In the genomic region with DNA sequence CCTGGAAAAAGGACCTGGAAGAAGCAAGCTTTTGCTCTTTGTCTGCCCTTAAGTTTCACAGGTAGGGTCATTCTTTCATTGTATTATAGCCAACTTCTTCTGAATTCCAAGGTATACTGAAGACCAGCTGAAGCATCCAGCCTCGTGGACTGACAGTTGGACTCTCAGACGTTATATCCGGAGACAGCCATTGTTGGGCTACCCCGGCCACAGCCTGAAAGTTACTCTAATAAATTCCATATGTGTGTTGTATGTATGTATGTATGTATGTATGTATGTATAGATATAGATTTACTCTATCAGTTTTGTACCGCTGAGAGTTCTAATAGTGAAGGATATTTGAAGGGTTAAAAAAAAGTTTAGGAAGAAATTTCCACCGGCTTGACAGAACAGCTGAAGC, we compare ENCODE assay signal across 7 mouse cellular contexts. TPM values are rescaled to one million over a fixed set of nuclear protein-coding genes. Genes with fewer than 3 reads are reported as not detected.
DNase-seq lines count a peak whose midpoint lies in the region; ATAC-seq and TF ChIP-seq lines count a peak whose summit lies in the region.

No protein-coding gene starts in this region.

- DNase-seq in lung, embryonic 14.5 days: no peak
- no peak for DNase-seq in lung, postnatal 25 days (ENCODE audit: low spot score)
- DNase-seq in forebrain, embryonic 11.5 days (ENCODE audit: low spot score): no peak
- no peak for DNase-seq in adrenal gland, postnatal 10 days

- peaks cover 8% of the 10 kb centered on the region for H3K4me1 ChIP-seq in lung, embryonic 14.5 days (ENCODE audit: insufficient read depth)
- H3K4me1 ChIP-seq in forebrain, embryonic 11.5 days (replicated peaks; ENCODE audit: control insufficient read depth, insufficient read depth, low read length): peaks cover 14% of the 10 kb centered on the region
- peaks cover 17% of the 10 kb centered on the region for H3K4me1 ChIP-seq in limb, embryonic 13.5 days
- peaks cover 13% of the 10 kb centered on the region for H3K4me1 ChIP-seq in stomach, embryonic 14.5 days (ENCODE audit: control insufficient read depth, insufficient read depth, low read length)

- no peak for TF ChIP-seq CTCF in lung, embryonic 14.5 days (IDR thresholded peaks at IDR 0.05; ENCODE audit: low read depth)

- peaks cover 5% of the 10 kb centered on the region; the same call in 1 of the 2 replicates for H3K36me3 ChIP-seq in lung, embryonic 14.5 days (ENCODE audit: insufficient read depth)
- H3K36me3 ChIP-seq in forebrain, embryonic 11.5 days (ENCODE audit: control insufficient read depth, insufficient read depth, low read length): no peaks in the 10 kb centered on the region
- H3K36me3 ChIP-seq in limb, embryonic 13.5 days: peaks cover 15% of the 10 kb centered on the region
- peaks cover 3% of the 10 kb centered on the region; the same call in 1 of the 2 replicates for H3K36me3 ChIP-seq in stomach, embryonic 14.5 days (ENCODE audit: control insufficient read depth, insufficient read depth, low read length)

- H3K27me3 ChIP-seq in lung, embryonic 14.5 days (ENCODE audit: insufficient read depth, low read length): no peaks in the 10 kb centered on the region
- H3K27me3 ChIP-seq in forebrain, embryonic 11.5 days (ENCODE audit: control insufficient read depth, insufficient read depth, low read length): no peaks in the 10 kb centered on the region
- H3K27me3 ChIP-seq in limb, embryonic 13.5 days: no peaks in the 10 kb centered on the region
- H3K27me3 ChIP-seq in stomach, embryonic 14.5 days (ENCODE audit: control insufficient read depth, insufficient read depth, low read length): no peaks in the 10 kb centered on the region

- H3K4me2 ChIP-seq in lung, embryonic 14.5 days: peak overlapping the region; percentile 66
- peak overlapping the region; percentile 53; the same call in 1 of the 2 replicates for H3K4me2 ChIP-seq in forebrain, embryonic 11.5 days (ENCODE audit: low read depth, low read length, severe bottlenecking)
- H3K4me2 ChIP-seq in limb, embryonic 13.5 days (replicated peaks): peak overlapping the region; percentile 86
- H3K4me2 ChIP-seq in stomach, embryonic 14.5 days (replicated peaks; ENCODE audit: low read depth, low read length): peak overlapping the region; percentile 44

- H3K4me3 ChIP-seq in lung, embryonic 14.5 days (ENCODE audit: low read depth, low read length): peak overlapping the region; percentile 88
- H3K4me3 ChIP-seq in forebrain, embryonic 11.5 days (ENCODE audit: low read depth, low read length): peak overlapping the region; percentile 84
- peak overlapping the region; percentile 87 for H3K4me3 ChIP-seq in limb, embryonic 13.5 days
- peak overlapping the region; percentile 90 for H3K4me3 ChIP-seq in stomach, embryonic 14.5 days (ENCODE audit: low read depth, low read length)

- WGBS in lung, embryonic 14.5 days: 5% methylated on average over 6 of the region's 6 CpGs
- 15% methylated on average over 6 of the region's 6 CpGs for WGBS in forebrain, embryonic 11.5 days
- 3% methylated on average over 6 of the region's 6 CpGs for WGBS in limb, embryonic 13.5 days
- WGBS in stomach, embryonic 14.5 days: 8% methylated on average over 6 of the region's 6 CpGs

- H3K9ac ChIP-seq in lung, embryonic 14.5 days: peak overlapping the region; percentile 52
- H3K9ac ChIP-seq in forebrain, embryonic 11.5 days (ENCODE audit: low read length): peak overlapping the region; percentile 59
- H3K9ac ChIP-seq in limb, embryonic 13.5 days: peak overlapping the region; percentile 62
- no peak overlapping the region for H3K9ac ChIP-seq in stomach, embryonic 14.5 days (replicated peaks; ENCODE audit: low read depth, low read length)

- peak; percentile 3; the same call in 1 of the 2 replicates for ATAC-seq in lung, embryonic 14.5 days (ENCODE audit: insufficient read depth)
- peak; percentile 6; the same call in 1 of the 2 replicates for ATAC-seq in forebrain, embryonic 11.5 days (replicated peaks; ENCODE audit: low FRiP score)
- peak; percentile 4; the same call in 1 of the 2 replicates for ATAC-seq in limb, embryonic 13.5 days (ENCODE audit: low FRiP score, low read depth)
- no peak for ATAC-seq in stomach, embryonic 14.5 days (ENCODE audit: insufficient number of reproducible peaks, insufficient read depth, low FRiP score, low read depth)
- no peak for ATAC-seq in frontal cortex, adult (ENCODE audit: low TSS enrichment)

- no peaks in the 10 kb centered on the region for H3K9me3 ChIP-seq in lung, embryonic 14.5 days (ENCODE audit: low read depth, low read length)
- no peaks in the 10 kb centered on the region for H3K9me3 ChIP-seq in forebrain, embryonic 11.5 days (ENCODE audit: control insufficient read depth, low read length)
- H3K9me3 ChIP-seq in limb, embryonic 13.5 days: no peaks in the 10 kb centered on the region
- no peaks in the 10 kb centered on the region for H3K9me3 ChIP-seq in stomach, embryonic 14.5 days (ENCODE audit: control insufficient read depth, low read depth, low read length)

- peak overlapping the region; percentile 90 for H3K27ac ChIP-seq in lung, embryonic 14.5 days (ENCODE audit: low read depth)
- H3K27ac ChIP-seq in forebrain, embryonic 11.5 days (ENCODE audit: low read depth, low read length): 0 out of 2 replicates have a peak overlapping the region, but pooled peaks have one; percentile 18
- H3K27ac ChIP-seq in limb, embryonic 13.5 days: peak overlapping the region; percentile 73
- peak overlapping the region; percentile 21; the same call in 1 of the 2 replicates for H3K27ac ChIP-seq in stomach, embryonic 14.5 days (ENCODE audit: low read length)

RNA-seq across cellular contexts. Expression of a gene that starts 0.6 kb away (rescaled TPM):
- polyA plus RNA-seq in lung, embryonic 14.5 days (2014; fragmentation: Nextera tagmentation; extraction: Ambion mirVana): 16.5 and 18.6 TPM in 2 replicates
- polyA plus RNA-seq in forebrain, embryonic 11.5 days (2014; fragmentation: Nextera tagmentation; extraction: Ambion mirVana): 22.5 and 25.8 TPM in 2 replicates
- 18.9 and 19.5 TPM in 2 replicates for polyA plus RNA-seq in limb, embryonic 13.5 days (2015; fragmentation: Nextera tagmentation; extraction: Ambion mirVana)
- 12.0 and 12.4 TPM in 2 replicates for polyA plus RNA-seq in stomach, embryonic 14.5 days (2014; fragmentation: Nextera tagmentation; extraction: Ambion mirVana)
- total RNA-seq in adrenal gland, postnatal 10 days (2021): 10 to 100 TPM; 21.0 to 22.4 TPM

Comparison
In these comparisons a context has a peak if more than half of its experiments do, and no peak if none do; other contexts are left out.
1. ATAC-seq: peak in lung, embryonic 14.5 days (single experiment), forebrain, embryonic 11.5 days (single experiment) and limb, embryonic 13.5 days (single experiment); none in stomach, embryonic 14.5 days (single experiment) and frontal cortex, adult (single experiment).
2. H3K27ac ChIP-seq: peak in every context shown above with its lines; median percentile 90 in lung, embryonic 14.5 days; 73 in limb, embryonic 13.5 days; 21 in stomach, embryonic 14.5 days; 18 in forebrain, embryonic 11.5 days.
3. Peak in every context shown above with its lines, with median percentiles within 50 percentile points of each other: H3K4me2 ChIP-seq and H3K4me3 ChIP-seq.